Mouse (Mus musculus): ENCODE data around the gene Imp3. TPM values are rescaled to one million over a fixed set of nuclear protein-coding genes. Genes with fewer than 3 reads are reported as not detected.
A peak's percentile ranks its signal among the peaks of the same experiment; 100 is the strongest.

The Imp3 gene
- polyA plus RNA-seq, 1 experiment, result 167 TPM

DNA sequence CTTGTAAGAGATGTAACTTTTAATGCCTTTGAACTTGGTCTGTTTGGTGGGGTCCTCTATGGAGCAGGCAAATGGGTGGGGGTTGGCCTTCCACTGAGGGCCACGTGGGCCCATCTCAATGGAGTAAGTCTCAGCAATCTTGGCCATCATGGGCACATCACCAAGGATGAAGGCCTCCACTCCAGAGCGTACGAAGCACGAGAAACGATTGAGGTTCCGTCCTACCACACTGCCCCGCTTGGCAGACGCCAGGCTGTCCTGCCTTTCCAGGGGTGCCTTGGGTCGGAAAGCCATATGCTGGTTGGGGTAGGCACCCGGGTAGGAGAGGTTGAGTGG is 11.3 kb upstream of the Imp3 start:
- H3K27me3 ChIP-seq (ENCODE audit: control insufficient read depth, insufficient read depth, low read length), result no peaks in the 10 kb centered on the region; the same call in 1 of the 2 replicates
- H3K4me1 ChIP-seq (ENCODE audit: control insufficient read depth, insufficient read depth, insufficient read length), result no peaks in the 10 kb centered on the region
- no peak for DNase-seq (ENCODE audit: low read depth in 1 of 2, low spot score in 2 of 2)
- no peaks in the 10 kb centered on the region for H3K36me3 ChIP-seq (ENCODE audit: control insufficient read depth, insufficient read depth, low read length)
- WGBS, result 96% methylated on average over 10 of the region's 10 CpGs
- TF ChIP-seq POLR2A (IDR thresholded peaks at IDR 0.05; ENCODE audit: low read depth, low read length) (no peak), CTCF (IDR thresholded peaks at IDR 0.05; ENCODE audit: extremely low read depth, insufficient read depth, insufficient read length, insufficient replicate concordance) (no peak)
- no peak overlapping the region for H3K27ac ChIP-seq (ENCODE audit: insufficient read depth, low read length)
- peak overlapping the region; percentile 12; the same call in 1 of the 2 replicates for H3K4me3 ChIP-seq (ENCODE audit: extremely low read depth, insufficient read depth, insufficient read length)

GRCm38 (mm10) chr9:56926387-56926786 is 10.9 kb upstream of the Imp3 start:
- Histone ChIP-seq H3K36me3 (ENCODE audit: control insufficient read depth, insufficient read depth, low read length) (no peaks in the 10 kb centered on the region), H3K4me3 (ENCODE audit: extremely low read depth, insufficient read depth, insufficient read length) (peak overlapping the region; percentile 5; the same call in 1 of the 2 replicates), H3K4me1 (ENCODE audit: control insufficient read depth, insufficient read depth, insufficient read length) (no peaks in the 10 kb centered on the region), H3K27ac (ENCODE audit: insufficient read depth, low read length) (peak overlapping the region; percentile 2; the same call in 1 of the 2 replicates), H3K27me3 (ENCODE audit: control insufficient read depth, insufficient read depth, low read length) (no peaks in the 10 kb centered on the region; the same call in 1 of the 2 replicates)
- no peak for DNase-seq (ENCODE audit: low read depth in 1 of 2, low spot score in 2 of 2)
- TF ChIP-seq CTCF (IDR thresholded peaks at IDR 0.05; ENCODE audit: extremely low read depth, insufficient read depth, insufficient read length, insufficient replicate concordance), result no peak
- TF ChIP-seq POLR2A (IDR thresholded peaks at IDR 0.05; ENCODE audit: low read depth, low read length), result no peak
- WGBS, result 91% methylated on average over 10 of the region's 10 CpGs

DNA sequence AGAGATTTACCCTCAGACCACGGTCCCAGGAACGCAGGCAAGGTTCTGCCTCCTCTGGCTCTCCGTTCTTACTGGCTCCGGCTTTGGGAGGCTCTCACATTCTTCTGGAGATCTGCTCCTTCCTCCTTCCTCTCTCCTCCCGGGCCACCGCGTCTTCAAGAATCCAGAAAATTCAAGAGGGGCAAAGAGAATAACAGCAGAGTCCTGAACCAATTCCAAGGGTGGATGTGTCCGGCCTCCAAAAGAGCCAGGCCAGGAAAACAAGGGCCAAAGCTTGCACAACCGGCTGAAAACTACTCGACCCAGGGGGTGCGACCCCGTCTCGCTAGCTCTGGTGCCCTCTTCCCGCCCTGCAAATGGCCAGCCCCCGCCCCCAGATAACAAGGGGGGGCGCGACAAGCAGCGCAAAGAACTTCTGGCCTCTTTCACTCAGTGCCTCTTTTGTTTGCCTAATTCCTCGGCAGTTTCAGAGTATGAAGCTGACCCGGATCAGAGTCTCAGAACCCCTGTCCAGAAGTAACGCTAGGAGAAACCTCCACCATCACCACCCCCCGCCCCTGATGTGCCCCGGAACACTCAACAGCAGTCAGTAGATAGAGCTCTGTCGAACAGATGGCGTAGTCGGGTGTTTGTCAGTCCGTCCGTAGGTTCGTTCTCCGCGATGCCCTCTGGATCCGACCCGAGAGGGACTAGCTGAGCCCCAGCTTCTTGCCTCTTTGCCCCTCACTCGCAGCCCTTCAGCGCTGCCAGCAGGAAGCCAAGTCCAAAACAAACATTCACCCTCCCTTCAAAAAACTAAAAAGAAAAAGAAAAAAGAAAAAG is 9.9 kb upstream of the Imp3 start:
- TF ChIP-seq POLR2A (IDR thresholded peaks at IDR 0.05; ENCODE audit: low read depth, low read length), result no peak
- no peak for TF ChIP-seq CTCF (IDR thresholded peaks at IDR 0.05; ENCODE audit: extremely low read depth, insufficient read depth, insufficient read length, insufficient replicate concordance)
- WGBS, result 10% methylated on average over 35 of the region's 35 CpGs
- Histone ChIP-seq H3K4me1 (ENCODE audit: control insufficient read depth, insufficient read depth, insufficient read length) (no peaks in the 10 kb centered on the region), H3K27ac (ENCODE audit: insufficient read depth, low read length) (peak overlapping the region; percentile 54), H3K27me3 (ENCODE audit: control insufficient read depth, insufficient read depth, low read length) (no peaks in the 10 kb centered on the region; the same call in 1 of the 2 replicates), H3K4me3 (ENCODE audit: extremely low read depth, insufficient read depth, insufficient read length) (peak overlapping the region; percentile 66), H3K36me3 (ENCODE audit: control insufficient read depth, insufficient read depth, low read length) (no peaks in the 10 kb centered on the region)
- peak in 1 of 2 experiments; percentile 10 for DNase-seq (ENCODE audit: low read depth in 1 of 2, low spot score in 2 of 2)

DNA sequence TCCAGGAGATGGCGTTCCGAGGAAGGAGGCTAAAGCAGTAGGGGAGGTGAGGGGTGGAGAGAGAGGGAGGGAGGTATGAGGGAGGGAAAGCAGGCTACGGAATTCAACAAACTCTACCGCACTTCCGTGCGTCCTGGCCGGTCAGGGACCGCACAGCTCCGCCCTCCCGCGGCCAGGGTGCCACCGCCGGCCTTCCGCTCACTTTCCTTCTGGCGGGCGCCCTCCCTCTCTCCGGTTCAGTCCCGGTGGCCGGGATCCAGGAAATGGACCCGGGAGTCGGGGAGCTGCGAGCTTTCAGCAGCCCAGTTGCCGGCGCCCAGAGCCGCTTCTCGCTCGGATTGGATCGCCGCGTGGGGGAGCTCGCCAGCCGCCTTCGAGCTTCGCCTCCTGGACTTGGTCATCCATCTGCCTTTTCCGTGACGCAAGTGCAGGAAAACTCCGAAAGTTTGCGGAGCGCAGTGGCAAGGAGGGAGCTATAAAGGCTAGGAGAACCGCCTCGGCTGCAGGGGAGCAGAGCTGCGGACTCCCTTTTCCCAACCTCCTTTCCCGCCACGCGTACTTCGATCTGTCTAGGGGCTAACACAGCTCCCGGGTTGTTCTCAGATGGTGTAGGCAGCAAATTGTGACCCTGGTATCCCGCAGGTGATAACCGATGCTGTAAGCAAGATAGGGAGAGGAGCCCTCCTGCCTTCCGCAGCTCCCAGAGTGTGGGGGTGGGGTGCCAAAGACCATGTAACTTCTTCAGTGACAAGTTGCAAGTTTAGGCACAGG is 9.0 kb upstream of the Imp3 start, which contains the start of gene Snx33:
Gene Snx33 (minus strand): TSS at position 331 of the 771 bp plus-strand sequence.
- Histone ChIP-seq H3K4me3 (ENCODE audit: extremely low read depth, insufficient read depth, insufficient read length) (peak within 1 kb of the TSS; percentile 66), H3K36me3 (ENCODE audit: control insufficient read depth, insufficient read depth, low read length) (no peaks in the 10 kb centered on the region), H3K4me1 (ENCODE audit: control insufficient read depth, insufficient read depth, insufficient read length) (no peaks in the 10 kb centered on the region), H3K27ac (ENCODE audit: insufficient read depth, low read length) (peak within 1 kb of the TSS; percentile 65), H3K27me3 (ENCODE audit: control insufficient read depth, insufficient read depth, low read length) (no peaks in the 10 kb centered on the region; the same call in 1 of the 2 replicates)
- DNase-seq (ENCODE audit: low read depth in 1 of 2, low spot score in 2 of 2), result peak; percentile 34 to 80
- TF ChIP-seq CTCF (IDR thresholded peaks at IDR 0.05; ENCODE audit: extremely low read depth, insufficient read depth, insufficient read length, insufficient replicate concordance) (peak; percentile 51; the same call in 1 of the 2 replicates), POLR2A (IDR thresholded peaks at IDR 0.05; ENCODE audit: low read depth, low read length) (no peak)
- WGBS, result under 1% methylated on average over 50 of the region's 50 CpGs

DNA sequence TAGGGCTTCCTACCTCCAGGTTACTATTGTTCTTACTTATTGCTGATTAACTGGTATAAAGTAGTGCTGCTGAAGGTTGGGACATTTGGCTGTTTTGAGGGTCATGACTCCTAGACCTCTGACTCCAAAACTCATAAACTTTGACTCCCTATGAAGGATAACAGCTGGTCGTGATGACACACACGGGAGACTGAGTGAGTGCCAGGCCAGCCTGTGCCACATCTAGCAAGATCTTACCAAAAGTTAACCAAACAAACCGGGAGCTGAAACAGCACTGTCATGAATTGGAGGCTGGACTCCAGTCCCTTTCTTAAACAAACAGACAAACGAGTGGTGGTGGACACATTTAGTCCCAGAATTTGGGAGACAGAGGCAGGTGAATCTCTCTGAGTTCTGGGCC is 7.8 kb upstream of the Imp3 start:
- no peak for DNase-seq (ENCODE audit: low read depth in 1 of 2, low spot score in 2 of 2)
- H3K4me3 ChIP-seq (ENCODE audit: extremely low read depth, insufficient read depth, insufficient read length), result no peak overlapping the region
- no peaks in the 10 kb centered on the region; the same call in 1 of the 2 replicates for H3K27me3 ChIP-seq (ENCODE audit: control insufficient read depth, insufficient read depth, low read length)
- no peak for TF ChIP-seq POLR2A (IDR thresholded peaks at IDR 0.05; ENCODE audit: low read depth, low read length)
- no peak for TF ChIP-seq CTCF (IDR thresholded peaks at IDR 0.05; ENCODE audit: extremely low read depth, insufficient read depth, insufficient read length, insufficient replicate concordance)
- 80% methylated on average over 4 of the region's 4 CpGs for WGBS
- no peaks in the 10 kb centered on the region for H3K36me3 ChIP-seq (ENCODE audit: control insufficient read depth, insufficient read depth, low read length)
- H3K4me1 ChIP-seq (ENCODE audit: control insufficient read depth, insufficient read depth, insufficient read length), result no peaks in the 10 kb centered on the region
- no peak overlapping the region for H3K27ac ChIP-seq (ENCODE audit: insufficient read depth, low read length)

GRCm38 (mm10) chr9:56930556-56930955 is 6.7 kb upstream of the Imp3 start:
- H3K27me3 ChIP-seq (ENCODE audit: control insufficient read depth, insufficient read depth, low read length), result no peaks in the 10 kb centered on the region; the same call in 1 of the 2 replicates

More at GRCm38 (mm10) chr9:56930556-56930955, 6.7 kb upstream of the Imp3 start:
- Histone ChIP-seq H3K4me3 (ENCODE audit: extremely low read depth, insufficient read depth, insufficient read length) (no peak overlapping the region), H3K4me1 (ENCODE audit: control insufficient read depth, insufficient read depth, insufficient read length) (no peaks in the 10 kb centered on the region), H3K36me3 (ENCODE audit: control insufficient read depth, insufficient read depth, low read length) (no peaks in the 10 kb centered on the region), H3K27ac (ENCODE audit: insufficient read depth, low read length) (no peak overlapping the region)
- DNase-seq (ENCODE audit: low read depth in 1 of 2, low spot score in 2 of 2), result no peak
- 81% methylated on average over 1 of the region's 1 CpGs for WGBS
- no peak for TF ChIP-seq POLR2A (IDR thresholded peaks at IDR 0.05; ENCODE audit: low read depth, low read length)
- no peak for TF ChIP-seq CTCF (IDR thresholded peaks at IDR 0.05; ENCODE audit: extremely low read depth, insufficient read depth, insufficient read length, insufficient replicate concordance)

Measured in spleen, adult 2 months (tissue).